Mouse (Mus musculus) testis, adult 2 months (tissue): ENCODE data around the gene Gm10974.
A peak's percentile ranks its signal among the peaks of the same experiment; 100 is the strongest.

Experiments
- CTCF ChIP-seq: fragments of 200-500 bp; IDR thresholded peaks from 2 replicates; pipeline ENCODE4 v1.5.1; 2012; ENCODE audit warnings: low read depth, mild to moderate bottlenecking, inconsistent platforms, low read length, moderate library complexity; ENCODE audit not compliant: control insufficient read depth, insufficient read depth, insufficient replicate concordance
- POLR2A ChIP-seq: fragments of 200-500 bp; IDR thresholded peaks from 2 replicates; pipeline ENCODE4 v1.6.1; 2012; ENCODE audit warnings: low read depth, mild to moderate bottlenecking, inconsistent platforms, low read length, moderate library complexity; ENCODE audit not compliant: control insufficient read depth

DNA sequence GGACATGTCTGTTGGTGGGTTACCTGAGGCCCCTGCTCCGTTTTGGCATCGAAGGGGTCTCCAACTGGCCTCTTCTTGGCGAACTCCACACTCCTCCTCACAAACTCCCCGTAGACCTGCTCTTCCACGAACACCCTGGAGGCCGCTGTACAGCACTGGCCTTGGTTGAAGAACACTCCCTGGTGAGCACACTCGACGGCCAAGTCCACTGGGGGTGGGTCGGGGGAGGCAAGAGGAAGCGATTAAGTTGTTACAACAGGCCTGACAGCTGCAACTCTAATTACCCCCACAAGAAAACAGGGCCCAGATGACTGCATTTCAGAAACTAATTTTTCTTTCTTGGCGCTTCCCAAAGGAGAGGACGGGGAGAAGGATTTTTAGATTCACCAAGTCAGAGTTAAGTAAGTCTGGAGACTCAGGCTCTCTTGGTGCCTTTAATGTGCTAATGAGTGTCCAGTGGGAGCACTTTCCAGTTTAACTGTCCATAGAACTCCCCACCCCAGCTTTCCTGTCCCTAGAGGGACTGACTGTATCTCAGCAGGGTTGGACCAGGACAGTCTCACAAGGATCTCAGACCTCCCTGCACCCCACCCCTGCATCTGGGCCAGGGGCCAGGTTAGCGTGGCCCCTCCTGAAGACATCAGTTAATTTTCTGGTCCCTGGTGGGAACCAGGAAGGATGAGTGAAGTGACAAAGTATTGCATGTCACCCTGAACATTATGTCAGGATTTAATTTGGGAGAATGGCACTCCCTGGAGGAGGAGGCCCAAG lies 40.4 kb downstream of the Gm10974 start:
- TF ChIP-seq CTCF, result no peak
- TF ChIP-seq POLR2A, result peak; percentile 22; the same call in 1 of the 2 replicates
